Mouse (Mus musculus): ENCODE measurements around the gene Pml. TPM values are rescaled to one million over a fixed set of nuclear protein-coding genes. Genes with fewer than 3 reads are reported as not detected.

Gene Pml
- polyA plus RNA-seq, 1 experiment from 2014 or later = 13.7 TPM

DNA sequence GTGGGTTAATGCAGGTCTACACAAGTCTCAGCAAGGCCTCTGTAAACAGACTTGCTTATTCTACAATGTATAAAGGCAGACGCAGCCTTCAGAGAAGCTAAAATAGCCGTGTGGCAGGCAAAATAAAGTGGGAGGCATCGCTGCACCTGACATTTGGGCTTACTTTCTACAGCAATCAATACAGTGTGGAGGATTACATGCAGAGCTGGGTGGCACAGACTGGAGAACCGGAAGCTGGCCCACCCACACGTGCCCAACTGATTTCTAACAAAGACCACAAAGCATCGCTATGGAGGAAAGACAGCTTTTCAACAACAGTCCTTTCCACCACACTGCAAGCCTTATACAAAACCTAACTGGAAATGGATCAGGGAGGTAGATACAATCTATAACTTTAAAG, 65.1 kb downstream of the Pml start:
- ATAC-seq (replicated peaks; ENCODE audit: low FRiP score) = no peak
- no peaks in the 10 kb centered on the region for H3K4me1 ChIP-seq (replicated peaks; ENCODE audit: control insufficient read depth, insufficient read depth, low read length)
- H3K9ac ChIP-seq (ENCODE audit: low read length) = no peak overlapping the region
- no peak overlapping the region for H3K27ac ChIP-seq (ENCODE audit: low read depth, low read length)
- no peaks in the 10 kb centered on the region for H3K36me3 ChIP-seq (ENCODE audit: control insufficient read depth, insufficient read depth, low read length)
- 77% methylated on average over 6 of the region's 6 CpGs for WGBS
- H3K4me3 ChIP-seq (ENCODE audit: low read depth, low read length) = no peak overlapping the region
- H3K9me3 ChIP-seq (ENCODE audit: control insufficient read depth, low read length) = no peaks in the 10 kb centered on the region
- H3K4me2 ChIP-seq (ENCODE audit: low read depth, low read length, severe bottlenecking) = no peak overlapping the region
- no peaks in the 10 kb centered on the region for H3K27me3 ChIP-seq (ENCODE audit: control insufficient read depth, insufficient read depth, low read length)
- peak; percentile 37 for DNase-seq (ENCODE audit: low spot score)

GRCm38 (mm10) chr9:58179390-58179789, 70.2 kb downstream of the Pml start:
- 93% methylated on average over 2 of the region's 2 CpGs for WGBS
- no peak overlapping the region for H3K9ac ChIP-seq (ENCODE audit: low read length)
- no peak for ATAC-seq (replicated peaks; ENCODE audit: low FRiP score)
- H3K4me3 ChIP-seq (ENCODE audit: low read depth, low read length) = no peak overlapping the region
- no peaks in the 10 kb centered on the region for H3K36me3 ChIP-seq (ENCODE audit: control insufficient read depth, insufficient read depth, low read length)
- DNase-seq (ENCODE audit: low spot score) = peak; percentile 11
- H3K9me3 ChIP-seq (ENCODE audit: control insufficient read depth, low read length) = no peaks in the 10 kb centered on the region
- H3K4me2 ChIP-seq (ENCODE audit: low read depth, low read length, severe bottlenecking) = no peak overlapping the region
- peaks cover 10% of the 10 kb centered on the region for H3K4me1 ChIP-seq (replicated peaks; ENCODE audit: control insufficient read depth, insufficient read depth, low read length)
- no peak overlapping the region for H3K27ac ChIP-seq (ENCODE audit: low read depth, low read length)
- no peaks in the 10 kb centered on the region for H3K27me3 ChIP-seq (ENCODE audit: control insufficient read depth, insufficient read depth, low read length)

DNA sequence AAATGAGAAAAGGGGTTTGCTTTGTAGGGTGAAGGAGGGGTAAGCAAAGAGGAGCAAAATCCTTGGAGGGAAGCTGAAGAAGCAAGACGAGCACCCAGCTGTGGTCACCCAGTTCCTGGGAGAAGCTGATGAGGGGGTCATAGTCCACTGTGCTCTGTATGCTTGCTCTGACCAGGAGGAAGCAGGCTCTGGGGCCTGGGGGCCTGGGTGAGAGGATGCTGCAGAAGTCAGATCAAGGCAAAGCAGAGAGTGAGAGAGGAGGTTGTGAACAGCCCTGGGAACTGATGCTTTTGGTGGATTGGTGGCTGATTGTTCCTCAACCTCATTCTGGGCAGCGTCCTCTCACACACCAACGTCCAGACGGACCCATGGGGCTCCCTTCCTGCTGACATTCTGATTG, 72.4 kb downstream of the Pml start:
- DNase-seq (ENCODE audit: low spot score) = peak; percentile 30
- Histone ChIP-seq H3K9ac (ENCODE audit: low read length) (no peak overlapping the region), H3K36me3 (ENCODE audit: control insufficient read depth, insufficient read depth, low read length) (no peaks in the 10 kb centered on the region), H3K27me3 (ENCODE audit: control insufficient read depth, insufficient read depth, low read length) (no peaks in the 10 kb centered on the region), H3K4me1 (replicated peaks; ENCODE audit: control insufficient read depth, insufficient read depth, low read length) (peaks cover 10% of the 10 kb centered on the region), H3K27ac (ENCODE audit: low read depth, low read length) (no peak overlapping the region), H3K9me3 (ENCODE audit: control insufficient read depth, low read length) (no peaks in the 10 kb centered on the region), H3K4me3 (ENCODE audit: low read depth, low read length) (no peak overlapping the region), H3K4me2 (ENCODE audit: low read depth, low read length, severe bottlenecking) (no peak overlapping the region)
- WGBS = 68% methylated on average over 4 of the region's 4 CpGs
- no peak for ATAC-seq (replicated peaks; ENCODE audit: low FRiP score)

GRCm38 (mm10) chr9:58175745-58176487, 73.7 kb downstream of the Pml start:
- H3K36me3 ChIP-seq (ENCODE audit: control insufficient read depth, insufficient read depth, low read length) = no peaks in the 10 kb centered on the region
- H3K4me2 ChIP-seq (ENCODE audit: low read depth, low read length, severe bottlenecking) = no peak overlapping the region
- H3K9me3 ChIP-seq (ENCODE audit: control insufficient read depth, low read length) = no peaks in the 10 kb centered on the region
- H3K4me3 ChIP-seq (ENCODE audit: low read depth, low read length) = no peak overlapping the region
- H3K9ac ChIP-seq (ENCODE audit: low read length) = no peak overlapping the region
- H3K27ac ChIP-seq (ENCODE audit: low read depth, low read length) = no peak overlapping the region
- WGBS = 46% methylated on average over 5 of the region's 5 CpGs
- DNase-seq (ENCODE audit: low spot score) (peak; percentile 47), ATAC-seq (replicated peaks; ENCODE audit: low FRiP score) (no peak)
- no peaks in the 10 kb centered on the region for H3K27me3 ChIP-seq (ENCODE audit: control insufficient read depth, insufficient read depth, low read length)
- peaks cover 10% of the 10 kb centered on the region for H3K4me1 ChIP-seq (replicated peaks; ENCODE audit: control insufficient read depth, insufficient read depth, low read length)

DNA sequence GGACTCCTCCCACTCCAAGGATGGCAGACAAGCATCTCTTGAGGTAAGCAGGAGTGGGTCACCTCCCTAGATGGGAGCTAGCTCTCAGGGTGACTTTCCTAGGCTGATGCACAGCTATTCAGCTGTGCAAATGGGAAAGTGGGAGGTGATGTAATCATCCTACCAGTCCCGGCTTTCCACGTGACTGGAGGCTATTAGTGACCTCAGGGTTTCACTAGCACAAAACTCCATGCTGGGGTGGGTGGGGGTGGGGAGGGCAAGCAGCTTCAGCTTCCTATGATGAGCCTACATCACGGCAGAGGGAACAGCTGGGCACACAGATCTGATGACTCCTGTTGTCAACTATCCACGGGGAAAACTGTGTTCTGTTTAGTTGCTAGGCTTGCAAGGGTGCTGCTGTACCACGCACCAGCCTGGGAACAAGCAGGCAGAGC, 74.8 kb downstream of the Pml start:
- Histone ChIP-seq H3K4me3 (ENCODE audit: low read depth, low read length) (no peak overlapping the region), H3K36me3 (ENCODE audit: control insufficient read depth, insufficient read depth, low read length) (no peaks in the 10 kb centered on the region), H3K9ac (ENCODE audit: low read length) (no peak overlapping the region), H3K9me3 (ENCODE audit: control insufficient read depth, low read length) (no peaks in the 10 kb centered on the region), H3K4me2 (ENCODE audit: low read depth, low read length, severe bottlenecking) (no peak overlapping the region), H3K4me1 (replicated peaks; ENCODE audit: control insufficient read depth, insufficient read depth, low read length) (peaks cover 10% of the 10 kb centered on the region), H3K27me3 (ENCODE audit: control insufficient read depth, insufficient read depth, low read length) (no peaks in the 10 kb centered on the region), H3K27ac (ENCODE audit: low read depth, low read length) (peak overlapping the region; percentile 13; the same call in 1 of the 2 replicates)
- peak; percentile 44 for ATAC-seq (replicated peaks; ENCODE audit: low FRiP score)
- peak; percentile 51 for DNase-seq (ENCODE audit: low spot score)
- WGBS = 26% methylated on average over 5 of the region's 5 CpGs

DNA sequence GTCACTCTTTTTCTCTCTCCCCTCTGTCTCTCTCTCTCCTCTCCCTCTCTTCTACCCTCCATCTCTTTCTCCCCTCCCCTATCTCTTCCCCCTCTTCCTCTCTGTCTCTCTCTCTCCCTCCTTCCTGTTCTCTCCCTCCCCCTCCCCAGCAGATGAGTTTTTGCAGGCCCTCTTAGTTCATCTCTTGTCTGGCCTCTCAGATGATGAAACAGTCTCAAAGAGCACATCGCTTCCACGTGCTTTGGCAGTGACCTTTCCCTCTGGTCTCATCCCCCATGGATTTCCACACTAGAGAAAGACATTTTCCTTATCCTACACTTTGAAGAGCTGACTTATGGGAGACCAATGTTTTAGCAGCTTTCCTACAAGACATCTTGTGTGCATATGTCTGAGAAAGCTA, 76.7 kb downstream of the Pml start:
- 82% methylated on average over 2 of the region's 2 CpGs for WGBS
- no peak overlapping the region for H3K4me3 ChIP-seq (ENCODE audit: low read depth, low read length)
- DNase-seq (ENCODE audit: low spot score) = peak; percentile 34
- H3K4me1 ChIP-seq (replicated peaks; ENCODE audit: control insufficient read depth, insufficient read depth, low read length) = peaks cover 10% of the 10 kb centered on the region
- H3K9me3 ChIP-seq (ENCODE audit: control insufficient read depth, low read length) = no peaks in the 10 kb centered on the region
- no peak overlapping the region for H3K27ac ChIP-seq (ENCODE audit: low read depth, low read length)
- H3K4me2 ChIP-seq (ENCODE audit: low read depth, low read length, severe bottlenecking) = no peak overlapping the region
- no peak overlapping the region for H3K9ac ChIP-seq (ENCODE audit: low read length)
- no peaks in the 10 kb centered on the region for H3K36me3 ChIP-seq (ENCODE audit: control insufficient read depth, insufficient read depth, low read length)
- H3K27me3 ChIP-seq (ENCODE audit: control insufficient read depth, insufficient read depth, low read length) = no peaks in the 10 kb centered on the region
- no peak for ATAC-seq (replicated peaks; ENCODE audit: low FRiP score)

- no peaks in the 10 kb centered on the region for H3K27me3 ChIP-seq (ENCODE audit: control insufficient read depth, insufficient read depth, low read length)
- WGBS = 83% methylated on average over 6 of the region's 6 CpGs
- ATAC-seq (replicated peaks; ENCODE audit: low FRiP score) (no peak), DNase-seq (ENCODE audit: low spot score) (peak; percentile 39)
- no peak overlapping the region for H3K4me3 ChIP-seq (ENCODE audit: low read depth, low read length)
- H3K4me2 ChIP-seq (ENCODE audit: low read depth, low read length, severe bottlenecking) = no peak overlapping the region
- H3K4me1 ChIP-seq (replicated peaks; ENCODE audit: control insufficient read depth, insufficient read depth, low read length) = no peaks in the 10 kb centered on the region; the same call in 1 of the 2 replicates
- no peaks in the 10 kb centered on the region; the same call in 1 of the 2 replicates for H3K9me3 ChIP-seq (ENCODE audit: control insufficient read depth, low read length)
- H3K9ac ChIP-seq (ENCODE audit: low read length) = no peak overlapping the region
- no peak overlapping the region for H3K27ac ChIP-seq (ENCODE audit: low read depth, low read length)
- H3K36me3 ChIP-seq (ENCODE audit: control insufficient read depth, insufficient read depth, low read length) = no peaks in the 10 kb centered on the region
Measured at GRCm38 (mm10) chr9:58169426-58169825, 80.2 kb downstream of the Pml start.

- H3K9me3 ChIP-seq (ENCODE audit: control insufficient read depth, low read length) = no peaks in the 10 kb centered on the region; the same call in 1 of the 2 replicates
- H3K9ac ChIP-seq (ENCODE audit: low read length) = no peak overlapping the region
- 82% methylated on average over 3 of the region's 3 CpGs for WGBS
- H3K4me1 ChIP-seq (replicated peaks; ENCODE audit: control insufficient read depth, insufficient read depth, low read length) = no peaks in the 10 kb centered on the region; the same call in 1 of the 2 replicates
- no peak overlapping the region for H3K4me2 ChIP-seq (ENCODE audit: low read depth, low read length, severe bottlenecking)
- no peak overlapping the region for H3K27ac ChIP-seq (ENCODE audit: low read depth, low read length)
- H3K36me3 ChIP-seq (ENCODE audit: control insufficient read depth, insufficient read depth, low read length) = no peaks in the 10 kb centered on the region
- ATAC-seq (replicated peaks; ENCODE audit: low FRiP score) (no peak), DNase-seq (ENCODE audit: low spot score) (no peak)
- no peaks in the 10 kb centered on the region for H3K27me3 ChIP-seq (ENCODE audit: control insufficient read depth, insufficient read depth, low read length)
- H3K4me3 ChIP-seq (ENCODE audit: low read depth, low read length) = no peak overlapping the region
Measured at GRCm38 (mm10) chr9:58168880-58169279, 80.7 kb downstream of the Pml start.

Measured in forebrain, embryonic 11.5 days (tissue).